Mouse (Mus musculus): ENCODE data around the gene Hpse. TPM values are rescaled to one million over a fixed set of nuclear protein-coding genes. Genes with fewer than 3 reads are reported as not detected.

Gene Hpse
- 2.7 TPM for polyA plus RNA-seq (2017; shearing (Covaris generic))

DNA sequence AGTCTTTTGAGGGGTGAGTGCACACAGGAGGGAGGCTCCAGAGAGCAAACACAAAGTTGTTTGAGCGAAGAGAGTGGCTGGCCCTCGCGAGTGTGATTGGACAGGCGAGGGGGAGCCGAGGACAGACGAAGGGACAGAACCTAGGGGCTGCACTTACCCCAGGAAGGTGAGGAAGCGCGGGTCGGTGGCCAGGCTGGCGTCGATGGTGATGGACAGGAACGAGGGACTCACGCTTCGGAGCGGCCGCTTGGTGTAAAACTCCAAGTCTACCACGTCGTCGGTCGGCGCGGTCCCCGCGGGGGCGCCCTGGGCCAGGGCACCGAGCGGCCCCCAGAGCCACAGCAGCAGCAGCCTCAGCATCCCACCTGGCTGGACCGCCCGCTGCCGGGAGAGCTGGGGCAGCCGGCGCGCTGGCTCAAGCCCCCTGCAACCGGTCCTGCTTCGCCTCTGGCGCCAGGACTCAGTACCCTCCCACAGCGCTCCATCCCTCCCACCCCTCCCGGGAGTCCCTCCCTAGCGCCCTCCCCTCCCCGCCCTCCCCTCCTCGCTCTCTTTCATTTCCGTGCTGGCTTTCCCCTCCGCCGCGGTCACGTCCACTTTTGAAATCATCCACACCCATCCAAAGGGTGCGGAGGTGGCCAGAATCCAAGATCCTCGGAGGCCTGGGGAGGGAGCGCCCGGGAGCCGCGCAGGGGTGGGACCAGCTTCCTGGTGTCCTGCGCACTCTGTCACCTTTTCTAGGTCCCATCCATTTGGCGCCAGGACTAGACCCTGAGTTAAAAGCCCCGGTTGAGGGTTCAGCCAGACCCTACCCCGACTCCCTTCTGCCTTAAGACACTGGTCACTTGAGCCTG is at the start of gene Hpse:
Hpse (minus strand) TSS at position 482 of the 854 bp plus-strand sequence.

GRCm38 (mm10) chr5:100674711-100675376 is 44.7 kb downstream of the Hpse start, which contains the start of gene Coq2:
TSS of gene Coq2 (minus strand) at chr5:100675140.

Other genes starting within 250 kb of the Hpse start
- gene Lin54, start 219.1 kb downstream of the Hpse start, polyA plus RNA-seq (2017; shearing (Covaris generic)) = 14.1 TPM
- gene Cops4, start 201.4 kb downstream of the Hpse start, polyA plus RNA-seq (2017; shearing (Covaris generic)) = 131 TPM
- gene Plac8, start 147.5 kb downstream of the Hpse start, polyA plus RNA-seq (2017; shearing (Covaris generic)) = 9.3 TPM
- gene Coq2, start 44.6 kb downstream of the Hpse start, polyA plus RNA-seq (2017; shearing (Covaris generic)) = 8.7 TPM
- 33.6 TPM for gene Helq, start 78.9 kb upstream of the Hpse start, polyA plus RNA-seq (2017; shearing (Covaris generic))
- 139 TPM for gene Mrps18c, start 78.9 kb upstream of the Hpse start, polyA plus RNA-seq (2017; shearing (Covaris generic))
- 29.5 TPM for gene Abraxas1, start 101.2 kb upstream of the Hpse start, polyA plus RNA-seq (2017; shearing (Covaris generic))
- 2.1 TPM for gene Gpat3, start 126.0 kb upstream of the Hpse start, polyA plus RNA-seq (2017; shearing (Covaris generic))